Mouse (Mus musculus) midbrain, embryonic 16.5 days (tissue): ENCODE results near the gene Drap1. TPM values are rescaled to one million over a fixed set of nuclear protein-coding genes. Genes with fewer than 3 reads are reported as not detected.

Experiments
- ATAC-seq: fragments of 200-750 bp; cut with Nextera tagmentation; 2 replicates; pipeline ENCODE4 v1.8.0; 2017; ENCODE audit warnings: moderate TSS enrichment
- H3K27ac ChIP-seq: fragments of 300-500 bp; sonication (generic); 2 replicates; pipeline ENCODE4 v1.5.1; 2014; ENCODE audit warnings: mild to moderate bottlenecking, low read length, mixed read lengths
- H3K27me3 ChIP-seq: fragments of 300-500 bp; sonication (generic); 2 replicates; pipeline ENCODE4 v1.6.1; 2014; ENCODE audit warnings: low read depth, low read length, mixed read lengths; ENCODE audit not compliant: control insufficient read depth, insufficient read depth
- H3K36me3 ChIP-seq: fragments of 300-500 bp; sonication (generic); 2 replicates; pipeline ENCODE4 v1.6.1; 2014; ENCODE audit warnings: mild to moderate bottlenecking, low read length, moderate library complexity, mixed read lengths; ENCODE audit not compliant: control insufficient read depth, insufficient read depth
- H3K4me1 ChIP-seq: fragments of 300-500 bp; sonication (generic); 2 replicates; pipeline ENCODE4 v1.6.1; 2014; ENCODE audit warnings: mild to moderate bottlenecking, low read length, mixed read lengths; ENCODE audit not compliant: control insufficient read depth, insufficient read depth
- H3K4me2 ChIP-seq: fragments of 300-500 bp; sonication (generic); 2 replicates; pipeline ENCODE4 v1.6.1; 2014; ENCODE audit warnings: mild to moderate bottlenecking, low read length, mixed read lengths
- H3K4me3 ChIP-seq: fragments of 300-500 bp; sonication (generic); 2 replicates; pipeline ENCODE4 v1.5.1; 2014; ENCODE audit warnings: low read depth, mild to moderate bottlenecking, low read length, moderate library complexity, mixed read lengths
- H3K9ac ChIP-seq: fragments of 300-500 bp; sonication (generic); 2 replicates; pipeline ENCODE4 v1.6.1; 2014; ENCODE audit warnings: low read depth, low read length, mixed read lengths
- H3K9me3 ChIP-seq: fragments of 300-500 bp; sonication (generic); replicated peaks from 2 replicates; pipeline ENCODE4 v1.6.1; 2014; ENCODE audit warnings: mild to moderate bottlenecking, low read length, mixed read lengths; ENCODE audit not compliant: control insufficient read depth, poor library complexity, severe bottlenecking
- WGBS: fragments of 180-500 bp; shearing (Covaris S2); extraction: QIAGEN DNeasy Blood & Tissue Kit; methylation state at CpG from one replicate; pipeline ENCODE4 v1.1.7; 2014; 5-methylcytosine and 5-hydroxymethylcytosine counted together
- polyA plus RNA-seq: library from polyadenylated mRNA; unstranded; fragments of >200 nt; fragmentation: Nextera tagmentation; extraction: Ambion mirVana; gene quantifications from 2 replicates; pipeline ENCODE4 v1.2.1, GENCODE M21; 2015

Gene Drap1
- polyA plus RNA-seq, 1 experiment from 2014 or later: 310 TPM

DNA sequence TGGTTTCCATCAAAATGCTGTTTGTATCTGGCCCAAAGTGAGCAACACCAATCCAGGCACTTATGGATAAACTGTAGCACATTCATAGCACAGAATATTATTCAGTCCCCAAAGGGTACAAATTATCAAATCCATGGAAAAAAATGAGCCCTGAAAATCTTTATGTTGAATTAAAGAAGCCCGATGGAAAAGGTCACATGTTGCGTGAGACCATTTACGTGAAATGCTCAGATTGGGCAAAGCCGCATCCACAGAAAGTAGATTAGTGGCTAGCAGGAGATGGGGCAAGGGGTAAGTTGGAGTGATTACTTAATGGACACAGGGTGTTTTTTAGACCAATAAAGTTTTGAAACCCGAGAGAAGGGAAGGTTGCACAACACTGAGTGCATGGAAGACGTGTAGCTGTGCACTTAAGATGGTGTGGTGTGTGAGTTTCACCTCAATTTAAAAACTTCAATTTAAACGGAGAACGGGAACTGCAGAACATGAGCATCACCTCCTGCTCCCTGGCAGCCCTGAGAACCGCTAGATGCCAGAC, 19.7 kb upstream of the Drap1 start:
- Histone ChIP-seq H3K4me2 (no peak overlapping the region), H3K27ac (no peak overlapping the region), H3K9me3 (no peaks in the 10 kb centered on the region), H3K4me3 (no peak overlapping the region), H3K4me1 (peaks cover 5% of the 10 kb centered on the region; the same call in 1 of the 2 replicates), H3K36me3 (no peaks in the 10 kb centered on the region), H3K9ac (no peak overlapping the region), H3K27me3 (peaks cover 37% of the 10 kb centered on the region)
- 72% methylated on average over 9 of the region's 9 CpGs for WGBS
- no peak for ATAC-seq

DNA sequence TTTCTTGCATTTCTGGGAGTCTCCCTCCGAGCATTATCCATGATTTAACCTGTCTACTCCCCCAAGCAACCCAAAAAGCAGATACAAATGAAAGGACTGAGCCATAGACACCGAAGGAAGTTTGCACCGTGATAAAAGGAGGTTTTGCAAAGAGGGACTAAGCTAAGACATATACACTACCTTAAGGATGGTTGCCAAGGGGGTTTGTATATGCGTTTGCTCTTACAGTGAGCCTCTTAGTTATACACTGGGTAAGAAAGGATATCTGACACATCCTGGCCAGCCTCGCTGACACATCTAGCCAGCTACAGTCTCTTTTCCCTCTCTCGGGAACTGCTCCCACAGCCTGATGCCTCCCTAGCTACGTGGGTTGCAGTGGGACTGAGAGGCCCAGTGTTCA, 9.2 kb upstream of the Drap1 start:
- 68% methylated on average over 7 of the region's 7 CpGs for WGBS
- Histone ChIP-seq H3K9ac (no peak overlapping the region), H3K27ac (no peak overlapping the region), H3K4me3 (no peak overlapping the region), H3K9me3 (no peaks in the 10 kb centered on the region), H3K27me3 (no peaks in the 10 kb centered on the region), H3K36me3 (no peaks in the 10 kb centered on the region), H3K4me2 (0 out of 2 replicates have a peak overlapping the region, but pooled peaks have one; percentile 50), H3K4me1 (peaks cover 8% of the 10 kb centered on the region; the same call in 1 of the 2 replicates)
- no peak for ATAC-seq

DNA sequence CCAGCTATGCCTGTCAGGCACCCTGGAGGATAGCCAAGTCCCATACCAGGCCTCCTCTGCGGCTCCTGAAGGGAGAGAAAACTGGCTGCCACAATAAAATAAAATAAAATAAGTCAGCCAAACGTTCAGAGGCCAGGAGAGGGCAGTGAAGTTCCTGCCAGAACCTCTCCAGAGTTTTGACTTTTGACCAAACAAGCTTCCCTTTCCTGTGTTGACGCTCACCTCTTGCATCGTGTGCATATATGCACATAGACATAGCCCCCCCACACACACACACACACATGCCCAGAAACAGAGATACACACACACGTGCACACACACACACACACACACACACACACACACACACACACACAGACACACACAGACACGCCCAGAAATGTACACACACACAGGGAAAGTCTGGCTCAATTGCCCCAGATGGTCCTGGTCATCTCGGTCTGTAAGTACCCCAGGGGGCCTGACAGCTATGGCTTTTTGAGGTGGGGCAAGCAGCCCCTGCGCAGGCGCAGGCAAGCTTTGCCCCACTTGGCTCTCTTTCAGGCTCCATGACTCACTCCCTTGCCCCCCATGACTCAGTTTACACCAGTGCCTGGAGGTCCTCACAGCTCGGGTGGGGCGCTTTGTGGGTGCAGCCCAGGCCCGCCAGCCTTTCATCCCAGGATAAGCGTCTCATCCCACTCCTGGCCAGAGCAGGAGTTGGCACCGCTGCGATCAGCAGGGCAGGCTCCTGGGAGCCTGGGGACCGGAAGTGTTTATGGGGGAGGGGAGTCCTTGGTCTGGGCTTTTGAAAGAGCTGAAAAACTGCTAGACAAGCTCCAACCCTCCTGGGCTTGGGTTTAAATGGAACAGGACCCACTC, 8.4 kb upstream of the Drap1 start:
- H3K36me3 ChIP-seq: no peaks in the 10 kb centered on the region
- peaks cover 8% of the 10 kb centered on the region; the same call in 1 of the 2 replicates for H3K4me1 ChIP-seq
- no peak overlapping the region for H3K27ac ChIP-seq
- no peaks in the 10 kb centered on the region for H3K9me3 ChIP-seq
- H3K27me3 ChIP-seq: no peaks in the 10 kb centered on the region
- no peak for ATAC-seq
- 16% methylated on average over 16 of the region's 16 CpGs for WGBS
- H3K4me2 ChIP-seq: peak overlapping the region; percentile 50
- H3K9ac ChIP-seq: 0 out of 2 replicates have a peak overlapping the region, but pooled peaks have one; percentile 1
- H3K4me3 ChIP-seq: no peak overlapping the region

DNA sequence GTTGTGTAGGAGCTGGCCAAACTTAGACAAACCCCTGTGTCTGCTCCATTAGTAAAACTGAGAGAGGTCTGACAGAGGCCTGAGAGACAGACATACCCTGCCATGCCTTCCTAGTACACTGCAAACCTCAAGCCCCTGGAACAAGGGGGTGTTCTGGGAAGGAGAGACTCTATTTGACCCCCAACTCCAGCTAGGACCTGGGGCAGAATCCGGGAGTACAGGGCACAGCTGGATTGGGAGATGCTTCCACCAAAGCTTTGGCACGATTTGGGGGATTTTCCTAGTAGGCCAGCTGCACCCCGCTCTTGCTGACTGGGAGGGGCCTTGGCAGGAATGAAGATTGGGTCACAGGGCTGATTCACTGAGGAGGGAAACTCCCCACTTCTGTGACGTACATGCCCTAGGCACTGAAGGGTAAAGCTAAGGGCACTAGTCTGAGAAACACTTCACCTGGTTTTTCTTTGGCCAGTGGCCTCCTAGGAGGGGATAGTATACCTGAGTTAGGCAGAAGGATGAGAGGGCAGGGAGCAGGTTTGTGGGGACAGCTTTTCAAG, 7.2 kb upstream of the Drap1 start:
- no peaks in the 10 kb centered on the region for H3K27me3 ChIP-seq
- no peaks in the 10 kb centered on the region for H3K9me3 ChIP-seq
- ATAC-seq: no peak
- no peak overlapping the region for H3K27ac ChIP-seq
- no peak overlapping the region for H3K4me2 ChIP-seq
- H3K4me1 ChIP-seq: peaks cover 8% of the 10 kb centered on the region; the same call in 1 of the 2 replicates
- no peak overlapping the region for H3K9ac ChIP-seq
- H3K36me3 ChIP-seq: peaks cover 4% of the 10 kb centered on the region; the same call in 1 of the 2 replicates
- 70% methylated on average over 4 of the region's 4 CpGs for WGBS
- no peak overlapping the region for H3K4me3 ChIP-seq

DNA sequence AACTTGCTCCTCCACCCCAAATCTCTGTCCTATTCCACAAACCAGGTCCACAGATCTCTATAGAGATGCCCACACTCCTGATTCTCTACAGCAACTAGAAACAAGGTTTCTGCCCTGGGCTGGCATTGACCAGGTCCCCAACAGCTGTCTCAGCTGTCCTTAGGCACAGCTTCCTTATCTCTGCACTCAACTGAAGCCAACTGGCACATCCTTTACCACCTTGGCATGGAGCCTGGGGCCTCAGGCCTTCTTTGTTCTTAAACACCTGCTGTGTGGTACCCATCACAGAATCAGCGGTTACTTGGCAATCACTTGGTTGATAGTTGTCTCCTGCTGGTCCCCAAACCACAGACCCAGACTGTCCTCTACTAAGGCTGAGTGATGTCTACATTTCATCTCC, 5.6 kb upstream of the Drap1 start:
- WGBS: 84% methylated on average over 1 of the region's 1 CpGs
- Histone ChIP-seq H3K4me1 (peaks cover 23% of the 10 kb centered on the region), H3K4me2 (no peak overlapping the region), H3K36me3 (peaks cover 4% of the 10 kb centered on the region; the same call in 1 of the 2 replicates), H3K9me3 (no peaks in the 10 kb centered on the region), H3K4me3 (no peak overlapping the region), H3K27ac (no peak overlapping the region), H3K27me3 (no peaks in the 10 kb centered on the region), H3K9ac (no peak overlapping the region)
- no peak for ATAC-seq

DNA sequence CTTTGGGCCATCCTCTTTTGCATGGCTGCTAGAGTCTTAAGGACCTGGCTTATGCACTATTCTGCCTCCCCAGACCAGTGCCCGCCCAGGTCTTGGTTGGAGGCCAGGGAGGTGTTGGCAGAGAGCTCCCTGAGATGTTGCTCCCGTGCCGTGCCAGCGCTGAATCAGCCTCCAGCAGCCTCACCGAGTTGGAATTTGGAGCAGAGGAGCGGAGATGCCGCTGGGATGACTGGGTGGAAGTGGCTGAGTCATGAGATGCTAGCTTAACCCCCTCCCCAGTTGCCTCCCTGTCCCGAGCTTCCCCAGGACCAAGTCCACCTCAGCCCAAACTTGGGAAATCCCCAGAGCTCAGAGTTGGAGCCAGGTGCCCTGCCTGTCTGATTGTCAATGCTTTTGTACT, 5.0 kb upstream of the Drap1 start:
- 65% methylated on average over 8 of the region's 8 CpGs for WGBS
- ATAC-seq: no peak

DNA sequence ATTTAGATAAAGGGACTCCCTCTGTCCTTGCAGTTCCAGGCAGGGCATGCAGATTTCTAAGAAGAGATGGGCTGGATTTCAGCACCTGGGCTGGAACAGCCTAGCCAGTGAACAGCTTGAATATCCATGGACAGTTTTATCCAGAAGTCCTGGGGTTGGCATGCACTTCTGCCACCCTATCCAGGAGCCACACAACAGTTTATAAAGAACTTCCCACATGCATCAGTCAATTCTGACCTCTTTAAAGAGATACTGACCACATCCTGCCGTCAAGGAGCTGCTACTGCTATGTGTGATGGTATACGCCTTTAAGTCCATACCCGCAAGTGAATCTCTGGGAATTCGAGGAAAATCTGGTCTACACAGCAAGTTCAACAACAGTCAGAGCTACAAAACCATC, 4.4 kb upstream of the Drap1 start:
- no peak for ATAC-seq
- WGBS: 87% methylated on average over 4 of the region's 4 CpGs
- no peak overlapping the region for H3K4me3 ChIP-seq

More for the DNA sequence above, 5.0 kb upstream of the Drap1 start:
- H3K36me3 ChIP-seq: peaks cover 4% of the 10 kb centered on the region; the same call in 1 of the 2 replicates
- no peaks in the 10 kb centered on the region for H3K9me3 ChIP-seq
- H3K4me2 ChIP-seq: no peak overlapping the region
- no peak overlapping the region for H3K9ac ChIP-seq
- H3K27me3 ChIP-seq: no peaks in the 10 kb centered on the region
- no peak overlapping the region for H3K4me3 ChIP-seq
- no peak overlapping the region for H3K27ac ChIP-seq
- peaks cover 23% of the 10 kb centered on the region for H3K4me1 ChIP-seq

DNA sequence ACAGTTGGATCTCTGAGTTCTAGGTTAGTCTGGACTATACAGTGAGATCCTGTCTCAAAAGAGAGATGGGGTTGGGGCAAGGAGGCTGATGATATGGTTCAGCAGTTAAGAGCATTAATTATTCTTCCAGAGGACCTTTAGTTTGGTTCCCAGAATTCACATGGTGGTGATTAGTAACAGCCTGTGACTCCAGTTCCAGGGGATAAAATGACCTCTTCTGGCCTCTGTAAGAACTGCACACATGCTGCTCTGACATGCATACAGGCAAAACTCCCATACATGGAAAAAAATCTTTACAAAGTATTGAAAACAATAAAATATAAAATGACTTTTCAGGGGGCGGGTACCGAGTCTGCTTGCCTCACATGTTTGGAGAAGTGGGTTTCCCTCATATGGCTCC, 3.3 kb upstream of the Drap1 start:
- no peak for ATAC-seq
- 90% methylated on average over 2 of the region's 2 CpGs for WGBS

More for the DNA sequence above, 4.4 kb upstream of the Drap1 start:
- H3K27me3 ChIP-seq: no peaks in the 10 kb centered on the region
- no peak overlapping the region for H3K27ac ChIP-seq
- peaks cover 23% of the 10 kb centered on the region for H3K4me1 ChIP-seq
- H3K4me2 ChIP-seq: no peak overlapping the region
- no peak overlapping the region for H3K9ac ChIP-seq
- H3K9me3 ChIP-seq: no peaks in the 10 kb centered on the region
- H3K36me3 ChIP-seq: peaks cover 4% of the 10 kb centered on the region; the same call in 1 of the 2 replicates

More for the DNA sequence above, 3.3 kb upstream of the Drap1 start:
- H3K4me1 ChIP-seq: peaks cover 24% of the 10 kb centered on the region
- H3K4me3 ChIP-seq: no peak overlapping the region
- H3K27ac ChIP-seq: no peak overlapping the region
- H3K27me3 ChIP-seq: no peaks in the 10 kb centered on the region
- H3K36me3 ChIP-seq: peaks cover 4% of the 10 kb centered on the region; the same call in 1 of the 2 replicates
- H3K9me3 ChIP-seq: no peaks in the 10 kb centered on the region
- H3K9ac ChIP-seq: no peak overlapping the region
- no peak overlapping the region for H3K4me2 ChIP-seq
